Mouse (Mus musculus) midbrain, embryonic 14.5 days (tissue): ENCODE results near the gene Nmt1. TPM values are rescaled to one million over a fixed set of nuclear protein-coding genes. Genes with fewer than 3 reads are reported as not detected.

Experiments
- ATAC-seq: fragments of 200-750 bp; cut with Nextera tagmentation; 2 replicates; pipeline ENCODE4 v1.8.0; 2017; ENCODE audit warnings: moderate number of reproducible peaks, moderate library complexity; ENCODE audit not compliant: low FRiP score, low TSS enrichment
- DNase-seq: peaks from one replicate; pipeline ENCODE4 v3.0.0-alpha.2; 2015
- H3K27ac ChIP-seq: fragments of 300-500 bp; sonication (generic); replicated peaks from 2 replicates; pipeline ENCODE4 v1.5.1; 2014; ENCODE audit warnings: mild to moderate bottlenecking, low read depth, low read length, moderate library complexity
- H3K27me3 ChIP-seq: fragments of 300-500 bp; sonication (generic); 2 replicates; pipeline ENCODE4 v1.6.1; 2014; ENCODE audit warnings: low read length, control low read depth, mixed read lengths; ENCODE audit not compliant: control insufficient read depth, insufficient read depth
- H3K36me3 ChIP-seq: fragments of 300-500 bp; sonication (generic); 2 replicates; pipeline ENCODE4 v1.6.1; 2014; ENCODE audit warnings: low read length, control low read depth; ENCODE audit not compliant: control insufficient read depth, insufficient read depth
- H3K4me1 ChIP-seq: fragments of 300-500 bp; sonication (generic); 2 replicates; pipeline ENCODE4 v1.6.1; 2014; ENCODE audit warnings: mild to moderate bottlenecking, antibody characterized with exemption, low read length, control low read depth; ENCODE audit not compliant: control insufficient read depth, insufficient read depth
- H3K4me2 ChIP-seq: fragments of 300-500 bp; sonication (generic); 2 replicates; pipeline ENCODE4 v1.6.1; 2014; ENCODE audit warnings: mild to moderate bottlenecking, low read length, moderate library complexity
- H3K4me3 ChIP-seq: fragments of 300-500 bp; sonication (generic); replicated peaks from 2 replicates; pipeline ENCODE4 v1.5.1; 2014; ENCODE audit warnings: low read depth, low read length
- H3K9ac ChIP-seq: fragments of 300-500 bp; sonication (generic); replicated peaks from 2 replicates; pipeline ENCODE4 v1.6.1; 2014; ENCODE audit warnings: mild to moderate bottlenecking, low read length, moderate library complexity
- H3K9me3 ChIP-seq: fragments of 300-500 bp; sonication (generic); 2 replicates; pipeline ENCODE4 v1.6.1; 2016; ENCODE audit warnings: low read length, control low read depth, mixed read lengths; ENCODE audit not compliant: control insufficient read depth
- WGBS: fragments of 180-500 bp; shearing (Covaris S2); extraction: QIAGEN DNeasy Blood & Tissue Kit; methylation state at CpG from one replicate; pipeline ENCODE4 v1.1.7; 2014; 5-methylcytosine and 5-hydroxymethylcytosine counted together
- polyA plus RNA-seq: library from polyadenylated mRNA; unstranded; fragments of >200 nt; fragmentation: Nextera tagmentation; extraction: Ambion mirVana; gene quantifications from 2 replicates; pipeline ENCODE4 v1.2.1, GENCODE M21; 2014

Nmt1 gene
- polyA plus RNA-seq, 1 experiment from 2014 or later, result 38.0 TPM

GRCm38 (mm10) chr11:103023974-103024373 is 4.0 kb upstream of the Nmt1 start:
- no peaks in the 10 kb centered on the region for H3K9me3 ChIP-seq
- H3K27ac ChIP-seq, result no peak overlapping the region
- DNase-seq (no peak), ATAC-seq (no peak)
- no peak overlapping the region for H3K4me2 ChIP-seq
- H3K36me3 ChIP-seq, result no peaks in the 10 kb centered on the region
- no peak overlapping the region for H3K9ac ChIP-seq
- WGBS, result 86% methylated on average over 3 of the region's 3 CpGs
- peaks cover 2% of the 10 kb centered on the region for H3K4me1 ChIP-seq
- no peak overlapping the region for H3K4me3 ChIP-seq
- H3K27me3 ChIP-seq, result no peaks in the 10 kb centered on the region

- Histone ChIP-seq H3K4me1 (peaks cover 8% of the 10 kb centered on the region), H3K4me3 (no peak overlapping the region), H3K27ac (no peak overlapping the region), H3K27me3 (no peaks in the 10 kb centered on the region), H3K9ac (no peak overlapping the region), H3K4me2 (0 out of 2 replicates have a peak overlapping the region, but pooled peaks have one; percentile 64), H3K36me3 (0 out of 2 replicates have a peak, but pooled peaks cover 7% of the 10 kb centered on the region), H3K9me3 (no peaks in the 10 kb centered on the region)
- 92% methylated on average over 3 of the region's 3 CpGs for WGBS
- no peak for DNase-seq
- ATAC-seq, result no peak
Observed at GRCm38 (mm10) chr11:103026901-103027300, 1.1 kb upstream of the Nmt1 start.

- H3K4me2 ChIP-seq, result peak overlapping the region; percentile 64
- peak overlapping the region; percentile 42 for H3K9ac ChIP-seq
- DNase-seq (no peak), ATAC-seq (peak; percentile 15)
- H3K4me1 ChIP-seq, result peaks cover 8% of the 10 kb centered on the region
- H3K36me3 ChIP-seq, result 0 out of 2 replicates have a peak, but pooled peaks cover 7% of the 10 kb centered on the region
- H3K27ac ChIP-seq, result peak overlapping the region; percentile 58
- WGBS, result 17% methylated on average over 8 of the region's 8 CpGs
- no peaks in the 10 kb centered on the region for H3K9me3 ChIP-seq
- H3K4me3 ChIP-seq, result peak overlapping the region; percentile 59
- no peaks in the 10 kb centered on the region for H3K27me3 ChIP-seq
Observed at GRCm38 (mm10) chr11:103027570-103028175, 317 bp upstream of the Nmt1 start.

- no peak for ATAC-seq
- H3K9me3 ChIP-seq, result no peaks in the 10 kb centered on the region
- 91% methylated on average over 3 of the region's 3 CpGs for WGBS
- no peak overlapping the region for H3K27ac ChIP-seq
- H3K4me2 ChIP-seq, result no peak overlapping the region
- H3K4me3 ChIP-seq, result no peak overlapping the region
- H3K36me3 ChIP-seq, result 0 out of 2 replicates have a peak, but pooled peaks cover 7% of the 10 kb centered on the region
- no peaks in the 10 kb centered on the region for H3K27me3 ChIP-seq
- no peak overlapping the region for H3K9ac ChIP-seq
- H3K4me1 ChIP-seq, result peaks cover 8% of the 10 kb centered on the region
- DNase-seq, result no peak
Observed at GRCm38 (mm10) chr11:103033030-103033429, 5.0 kb downstream of the Nmt1 start.

DNA sequence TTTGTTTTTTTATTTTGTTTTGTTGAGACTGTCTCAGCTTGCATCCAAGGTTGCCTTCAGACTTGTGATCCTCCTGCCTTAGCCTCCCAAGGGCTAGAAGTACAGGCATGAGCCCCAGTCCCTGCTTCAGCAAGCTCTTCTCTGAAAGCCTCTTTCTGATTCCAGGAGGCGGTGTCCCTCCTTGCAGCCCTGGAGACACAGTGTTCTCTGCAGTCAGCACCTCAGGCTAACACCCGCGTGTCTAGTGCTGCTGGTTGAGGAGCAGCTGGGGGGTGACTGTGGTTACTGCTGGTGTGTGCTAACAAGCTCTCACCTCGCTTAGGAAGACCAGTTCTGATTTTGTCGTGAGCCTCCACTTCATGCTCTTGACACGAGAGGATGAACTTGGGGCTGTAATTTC is 7.0 kb downstream of the Nmt1 start:
- Histone ChIP-seq H3K27ac (no peak overlapping the region), H3K9ac (no peak overlapping the region), H3K4me1 (no peaks in the 10 kb centered on the region), H3K4me3 (no peak overlapping the region), H3K9me3 (no peaks in the 10 kb centered on the region), H3K27me3 (no peaks in the 10 kb centered on the region), H3K4me2 (no peak overlapping the region), H3K36me3 (0 out of 2 replicates have a peak, but pooled peaks cover 11% of the 10 kb centered on the region)
- ATAC-seq, result no peak
- 89% methylated on average over 6 of the region's 6 CpGs for WGBS
- DNase-seq, result no peak

DNA sequence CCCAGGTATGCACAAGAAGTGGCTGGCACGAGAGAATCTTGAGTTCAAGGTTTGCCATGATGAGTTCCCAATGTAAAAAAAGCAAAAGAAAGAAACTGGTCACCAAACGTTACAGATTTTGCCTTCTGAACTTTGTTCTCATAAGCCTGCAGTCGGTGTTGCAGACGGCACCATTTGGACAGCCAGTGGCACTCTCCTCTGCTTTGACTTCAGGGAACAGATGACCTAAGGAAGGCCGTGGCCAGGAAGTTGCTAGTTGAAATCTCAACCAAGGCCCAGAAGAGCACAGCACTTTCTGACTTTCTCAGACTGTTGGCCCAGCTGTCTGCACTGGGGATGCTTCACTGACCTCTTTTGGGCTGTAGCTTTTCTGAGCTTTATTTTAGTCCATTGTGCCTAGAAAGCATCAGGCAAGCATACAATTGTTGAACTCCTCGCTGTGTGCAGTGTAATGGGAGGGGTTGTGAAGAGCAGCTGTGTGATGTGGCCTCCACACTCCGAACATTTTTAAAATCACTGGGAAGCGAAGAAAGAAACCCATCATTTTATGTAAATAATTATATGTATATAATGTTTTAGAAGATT is 9.0 kb downstream of the Nmt1 start:
- ATAC-seq (no peak), DNase-seq (no peak)

GRCm38 (mm10) chr11:103038037-103038436 is 10.0 kb downstream of the Nmt1 start:
- Histone ChIP-seq H3K36me3 (peaks cover 5% of the 10 kb centered on the region; the same call in 1 of the 2 replicates), H3K4me1 (no peaks in the 10 kb centered on the region), H3K4me2 (no peak overlapping the region), H3K9ac (no peak overlapping the region), H3K9me3 (no peaks in the 10 kb centered on the region), H3K4me3 (no peak overlapping the region), H3K27me3 (no peaks in the 10 kb centered on the region), H3K27ac (no peak overlapping the region)
- DNase-seq (no peak), ATAC-seq (no peak)
- 90% methylated on average over 6 of the region's 6 CpGs for WGBS

More for the DNA sequence above, 9.0 kb downstream of the Nmt1 start:
- H3K27ac ChIP-seq, result no peak overlapping the region
- no peaks in the 10 kb centered on the region for H3K9me3 ChIP-seq
- 0 out of 2 replicates have a peak, but pooled peaks cover 4% of the 10 kb centered on the region for H3K36me3 ChIP-seq
- no peak overlapping the region for H3K4me3 ChIP-seq
- H3K27me3 ChIP-seq, result no peaks in the 10 kb centered on the region
- H3K4me1 ChIP-seq, result no peaks in the 10 kb centered on the region
- no peak overlapping the region for H3K9ac ChIP-seq
- no peak overlapping the region for H3K4me2 ChIP-seq
- 81% methylated on average over 8 of the region's 8 CpGs for WGBS

GRCm38 (mm10) chr11:103042828-103043227 is 14.8 kb downstream of the Nmt1 start:
- Histone ChIP-seq H3K4me3 (no peak overlapping the region), H3K9me3 (no peaks in the 10 kb centered on the region), H3K4me1 (no peaks in the 10 kb centered on the region), H3K36me3 (peaks cover 50% of the 10 kb centered on the region), H3K9ac (no peak overlapping the region), H3K4me2 (no peak overlapping the region), H3K27ac (no peak overlapping the region), H3K27me3 (no peaks in the 10 kb centered on the region)
- DNase-seq, result peak; percentile 32
- no peak for ATAC-seq
- WGBS, result 75% methylated on average over 4 of the region's 4 CpGs

GRCm38 (mm10) chr11:103043982-103044381 is 16.0 kb downstream of the Nmt1 start:
- Histone ChIP-seq H3K36me3 (peaks cover 49% of the 10 kb centered on the region), H3K9me3 (no peaks in the 10 kb centered on the region), H3K4me3 (no peak overlapping the region), H3K4me2 (no peak overlapping the region), H3K27ac (no peak overlapping the region), H3K27me3 (no peaks in the 10 kb centered on the region), H3K9ac (no peak overlapping the region), H3K4me1 (no peaks in the 10 kb centered on the region)
- no peak for ATAC-seq
- 96% methylated on average over 3 of the region's 3 CpGs for WGBS
- DNase-seq, result no peak
